Mouse (Mus musculus): ENCODE measurements around the gene Gm15155.

- no peak for TF ChIP-seq POLR2A (IDR thresholded peaks at IDR 0.05; ENCODE audit: low read depth, low read length)
- no peak for TF ChIP-seq CTCF (IDR thresholded peaks at IDR 0.05; ENCODE audit: extremely low read depth, insufficient read depth, insufficient read length, insufficient replicate concordance)
Observed at GRCm38 (mm10) chrX:155596390-155596789, 28.2 kb upstream of the Gm15155 start.

Measured in spleen, adult 2 months (tissue).